Mouse (Mus musculus) spleen, adult 12 weeks (tissue): ENCODE measurements around the gene Klra9.
"Not testable (repeated sequence)": the region's sequence is repeated elsewhere in the genome, so short reads cannot be mapped to it uniquely, and the experiment has no call there.

ENCODE experiments used
- DNase-seq: peaks from one replicate; pipeline ENCODE4 v3.0.0; 2022; ENCODE audit warnings: low spot score

Klra9 gene

GRCm38 (mm10) chr6:130193012-130193411 lies at the start of gene Klra9:
Gene Klra9, minus strand, starts transcription at chr6:130193112.
- not testable (repeated sequence) for DNase-seq

GRCm38 (mm10) chr6:130237536-130237935 lies 44.6 kb upstream of the Klra9 start:
- DNase-seq: no peak

GRCm38 (mm10) chr6:130236635-130237034 lies 43.7 kb upstream of the Klra9 start:
- DNase-seq: no peak

GRCm38 (mm10) chr6:130233222-130233621 lies 40.3 kb upstream of the Klra9 start, which contains the start of gene Klra7:
Gene Klra7, minus strand, starts transcription at chr6:130233322.
- no peak for DNase-seq

GRCm38 (mm10) chr6:130197453-130197852 lies 4.5 kb upstream of the Klra9 start:
- DNase-seq: not testable (repeated sequence)

- not testable (repeated sequence) for DNase-seq
Measured at GRCm38 (mm10) chr6:130129798-130130197, 63.1 kb downstream of the Klra9 start, which contains the start of gene Klra8. Gene Klra8, minus strand, starts transcription at chr6:130129898.
